Comparison of ENCODE assay signal across 14 mouse cellular contexts in the genomic region with DNA sequence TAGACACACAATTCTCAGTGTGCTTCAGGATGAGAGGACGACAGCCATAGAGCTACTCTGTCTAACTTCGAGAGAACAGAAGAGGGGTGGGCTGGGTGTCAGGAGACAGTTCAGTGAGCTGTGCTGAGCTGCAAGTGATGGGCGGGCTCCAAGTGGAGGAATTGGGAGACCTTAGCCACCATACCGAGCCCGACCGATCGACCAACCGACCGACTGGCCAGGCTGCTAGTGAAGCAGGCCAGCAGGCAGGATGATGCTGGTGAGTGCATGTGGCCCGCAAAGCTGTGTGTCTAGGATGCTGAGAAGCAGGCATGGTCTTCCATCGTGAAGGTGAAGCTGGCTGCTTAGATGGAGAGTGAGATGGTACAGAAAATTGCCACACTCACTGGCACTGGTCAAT.
DNase-seq lines count a peak whose midpoint lies in the region; ATAC-seq and TF ChIP-seq lines count a peak whose summit lies in the region.
"Had no signal": no experiment of that assay in that cellular context is flagged by ENCODE, and none has a peak within 500 bp of the region (broad histone marks: within the 10 kb centered on the region; RNA-seq: fewer than 3 reads in every experiment).

No protein-coding gene starts in this region.

- no peak for TF ChIP-seq CTCF in midbrain, postnatal 0 days (IDR thresholded peaks at IDR 0.05)

- no peak overlapping the region for H3K4me2 ChIP-seq in forebrain, embryonic 16.5 days (ENCODE audit: low read length)
- H3K4me2 ChIP-seq in forebrain, embryonic 13.5 days = no peak overlapping the region
- H3K4me2 ChIP-seq in midbrain, embryonic 11.5 days = no peak overlapping the region
- H3K4me2 ChIP-seq in limb, embryonic 14.5 days (replicated peaks; ENCODE audit: low read depth, low read length, severe bottlenecking) = no peak overlapping the region
- H3K4me2 ChIP-seq in midbrain, postnatal 0 days (ENCODE audit: low read depth, low read length, poor library complexity, severe bottlenecking) = no peak overlapping the region
- H3K4me2 ChIP-seq: kidney, embryonic 15.5 days; lung, embryonic 15.5 days had no signal

- H3K4me3 ChIP-seq in forebrain, embryonic 16.5 days (replicated peaks; ENCODE audit: low read length) = no peak overlapping the region
- H3K4me3 ChIP-seq in forebrain, embryonic 13.5 days = no peak overlapping the region
- no peak overlapping the region for H3K4me3 ChIP-seq in midbrain, embryonic 10.5 days
- H3K4me3 ChIP-seq in midbrain, embryonic 11.5 days (ENCODE audit: low read depth, low read length) = no peak overlapping the region
- H3K4me3 ChIP-seq in limb, embryonic 14.5 days (replicated peaks; ENCODE audit: low read length) = no peak overlapping the region
- no peak overlapping the region for H3K4me3 ChIP-seq in midbrain, postnatal 0 days (ENCODE audit: low read depth, low read length)
- H3K4me3 ChIP-seq: heart, adult 2 months; kidney, embryonic 15.5 days; lung, embryonic 15.5 days had no signal

- no peaks in the 10 kb centered on the region for H3K27me3 ChIP-seq in forebrain, embryonic 16.5 days (replicated peaks; ENCODE audit: control insufficient read depth, insufficient read depth, low read length)
- H3K27me3 ChIP-seq in forebrain, embryonic 13.5 days = no peaks in the 10 kb centered on the region
- H3K27me3 ChIP-seq in midbrain, embryonic 10.5 days (ENCODE audit: low read depth, poor library complexity, severe bottlenecking) = no peaks in the 10 kb centered on the region
- no peaks in the 10 kb centered on the region for H3K27me3 ChIP-seq in midbrain, embryonic 11.5 days (ENCODE audit: control insufficient read depth, insufficient read depth, low read length)
- no peaks in the 10 kb centered on the region for H3K27me3 ChIP-seq in limb, embryonic 14.5 days (ENCODE audit: control insufficient read depth, insufficient read depth, low read length)
- no peaks in the 10 kb centered on the region for H3K27me3 ChIP-seq in midbrain, postnatal 0 days (ENCODE audit: insufficient read depth, low read length)
- H3K27me3 ChIP-seq: kidney, embryonic 15.5 days; lung, embryonic 15.5 days had no signal

- peaks cover 29% of the 10 kb centered on the region for H3K4me1 ChIP-seq in forebrain, embryonic 16.5 days (replicated peaks; ENCODE audit: control insufficient read depth, insufficient read depth, low read length)
- peaks cover 26% of the 10 kb centered on the region for H3K4me1 ChIP-seq in forebrain, embryonic 13.5 days
- peaks cover 35% of the 10 kb centered on the region for H3K4me1 ChIP-seq in midbrain, embryonic 10.5 days
- H3K4me1 ChIP-seq in midbrain, embryonic 11.5 days (ENCODE audit: control insufficient read depth, insufficient read depth, low read length) = no peaks in the 10 kb centered on the region
- peaks cover 17% of the 10 kb centered on the region for H3K4me1 ChIP-seq in limb, embryonic 14.5 days (ENCODE audit: control insufficient read depth, insufficient read depth, low read length)
- peaks cover 5% of the 10 kb centered on the region; the same call in 1 of the 2 replicates for H3K4me1 ChIP-seq in midbrain, postnatal 0 days (ENCODE audit: insufficient read depth, low read length)

- DNase-seq in midbrain, embryonic 10.5 days (ENCODE audit: low spot score) = no peak
- DNase-seq in midbrain, embryonic 11.5 days (ENCODE audit: low spot score, missing footprints) = no peak
- no peak for DNase-seq in limb, embryonic 14.5 days (ENCODE audit: low spot score)
- no peak for DNase-seq in midbrain, postnatal 0 days (ENCODE audit: low spot score)
- DNase-seq in frontal cortex, postnatal 36 days (ENCODE audit: low spot score in 2 of 2) = no peak
- DNase-seq in adrenal gland, postnatal 25 days = no peak
- DNase-seq: gastrocnemius, postnatal 14 days had no signal

- H3K36me3 ChIP-seq in forebrain, embryonic 16.5 days (ENCODE audit: control insufficient read depth, insufficient read depth) = no peaks in the 10 kb centered on the region
- no peaks in the 10 kb centered on the region for H3K36me3 ChIP-seq in forebrain, embryonic 13.5 days (ENCODE audit: poor library complexity, severe bottlenecking)
- H3K36me3 ChIP-seq in midbrain, embryonic 10.5 days = no peaks in the 10 kb centered on the region
- H3K36me3 ChIP-seq in midbrain, embryonic 11.5 days (ENCODE audit: control insufficient read depth, insufficient read depth, low read length) = no peaks in the 10 kb centered on the region
- H3K36me3 ChIP-seq in limb, embryonic 14.5 days (ENCODE audit: control insufficient read depth, insufficient read depth, low read length) = no peaks in the 10 kb centered on the region
- no peaks in the 10 kb centered on the region for H3K36me3 ChIP-seq in midbrain, postnatal 0 days (ENCODE audit: insufficient read depth, low read length)
- H3K36me3 ChIP-seq: kidney, embryonic 15.5 days; lung, embryonic 15.5 days had no signal

- no peaks in the 10 kb centered on the region for H3K9me3 ChIP-seq in forebrain, embryonic 16.5 days (ENCODE audit: control insufficient read depth, low read length)
- H3K9me3 ChIP-seq in forebrain, embryonic 13.5 days (replicated peaks) = no peaks in the 10 kb centered on the region
- no peaks in the 10 kb centered on the region for H3K9me3 ChIP-seq in midbrain, embryonic 10.5 days (replicated peaks)
- no peaks in the 10 kb centered on the region for H3K9me3 ChIP-seq in midbrain, embryonic 11.5 days (ENCODE audit: control insufficient read depth, low read length)
- no peaks in the 10 kb centered on the region for H3K9me3 ChIP-seq in limb, embryonic 14.5 days (ENCODE audit: control insufficient read depth, low read length)
- no peaks in the 10 kb centered on the region for H3K9me3 ChIP-seq in midbrain, postnatal 0 days (ENCODE audit: low read length)
- H3K9me3 ChIP-seq: kidney, embryonic 15.5 days; lung, embryonic 15.5 days had no signal

- H3K9ac ChIP-seq in forebrain, embryonic 16.5 days (replicated peaks; ENCODE audit: low read depth, low read length) = 0 out of 2 replicates have a peak overlapping the region, but pooled peaks have one; percentile 27
- no peak overlapping the region for H3K9ac ChIP-seq in forebrain, embryonic 13.5 days
- H3K9ac ChIP-seq in midbrain, embryonic 11.5 days (ENCODE audit: low read length) = no peak overlapping the region
- 0 out of 2 replicates have a peak overlapping the region, but pooled peaks have one; percentile 2 for H3K9ac ChIP-seq in limb, embryonic 14.5 days (ENCODE audit: low read depth, low read length, severe bottlenecking)
- H3K9ac ChIP-seq in midbrain, postnatal 0 days (replicated peaks; ENCODE audit: low read length, poor library complexity, severe bottlenecking) = peak overlapping the region; percentile 5; the same call in 1 of the 2 replicates
- H3K9ac ChIP-seq: kidney, embryonic 15.5 days; liver, embryonic 14.5 days; lung, embryonic 15.5 days had no signal

- 71% methylated on average over 11 of the region's 11 CpGs for WGBS in forebrain, embryonic 16.5 days
- WGBS in forebrain, embryonic 13.5 days = 70% methylated on average over 11 of the region's 11 CpGs
- WGBS in midbrain, embryonic 10.5 days = 75% methylated on average over 11 of the region's 11 CpGs
- 75% methylated on average over 11 of the region's 11 CpGs for WGBS in midbrain, embryonic 11.5 days
- WGBS in limb, embryonic 14.5 days = 76% methylated on average over 11 of the region's 11 CpGs
- 66% methylated on average over 11 of the region's 11 CpGs for WGBS in midbrain, postnatal 0 days

- no peak for TF ChIP-seq POLR2A in limb, embryonic 14.5 days (IDR thresholded peaks at IDR 0.05; ENCODE audit: borderline replicate concordance, extremely low read depth, insufficient read depth, insufficient read length)

- no peak overlapping the region for H3K27ac ChIP-seq in forebrain, embryonic 16.5 days (ENCODE audit: low read length)
- no peak overlapping the region; the same call in 1 of the 2 replicates for H3K27ac ChIP-seq in forebrain, embryonic 13.5 days
- H3K27ac ChIP-seq in midbrain, embryonic 10.5 days (replicated peaks) = peak overlapping the region; percentile 33; the same call in 1 of the 2 replicates
- no peak overlapping the region for H3K27ac ChIP-seq in midbrain, embryonic 11.5 days (ENCODE audit: low read depth, low read length)
- no peak overlapping the region for H3K27ac ChIP-seq in limb, embryonic 14.5 days (replicated peaks; ENCODE audit: low read depth, low read length)
- 0 out of 2 replicates have a peak overlapping the region, but pooled peaks have one; percentile 55 for H3K27ac ChIP-seq in midbrain, postnatal 0 days (ENCODE audit: low read depth, low read length)
- H3K27ac ChIP-seq: heart, adult 2 months; kidney, embryonic 15.5 days; liver, embryonic 14.5 days; lung, embryonic 15.5 days had no signal

- no peak for ATAC-seq in forebrain, embryonic 16.5 days
- ATAC-seq in forebrain, embryonic 13.5 days = no peak; the same call in 1 of the 2 replicates
- ATAC-seq in midbrain, embryonic 11.5 days (ENCODE audit: low FRiP score) = no peak
- ATAC-seq in limb, embryonic 14.5 days (ENCODE audit: low FRiP score, low read depth) = no peak
- no peak for ATAC-seq in midbrain, postnatal 0 days (ENCODE audit: low FRiP score)
- ATAC-seq: intestine, embryonic 16.5 days had no signal

Comparison
In these comparisons a context has a peak if more than half of its experiments do, and no peak if none do; other contexts are left out.
1. H3K27ac ChIP-seq: peak in midbrain, embryonic 10.5 days (single experiment) and midbrain, postnatal 0 days (single experiment); none in forebrain, embryonic 16.5 days (single experiment), forebrain, embryonic 13.5 days (single experiment), midbrain, embryonic 11.5 days (single experiment) and limb, embryonic 14.5 days (single experiment).
2. H3K9ac ChIP-seq: peak in forebrain, embryonic 16.5 days (single experiment), limb, embryonic 14.5 days (single experiment) and midbrain, postnatal 0 days (single experiment); none in forebrain, embryonic 13.5 days (single experiment) and midbrain, embryonic 11.5 days (single experiment).